Mouse (Mus musculus): ENCODE measurements around the gene Sdhaf4. TPM values are rescaled to one million over a fixed set of nuclear protein-coding genes. Genes with fewer than 3 reads are reported as not detected.
"Not testable (repeated sequence)": the region's sequence is repeated elsewhere in the genome, so short reads cannot be mapped to it uniquely, and the experiment has no call there.

The Sdhaf4 gene
- polyA plus RNA-seq, 1 experiment from 2014 or later: 110 TPM

DNA sequence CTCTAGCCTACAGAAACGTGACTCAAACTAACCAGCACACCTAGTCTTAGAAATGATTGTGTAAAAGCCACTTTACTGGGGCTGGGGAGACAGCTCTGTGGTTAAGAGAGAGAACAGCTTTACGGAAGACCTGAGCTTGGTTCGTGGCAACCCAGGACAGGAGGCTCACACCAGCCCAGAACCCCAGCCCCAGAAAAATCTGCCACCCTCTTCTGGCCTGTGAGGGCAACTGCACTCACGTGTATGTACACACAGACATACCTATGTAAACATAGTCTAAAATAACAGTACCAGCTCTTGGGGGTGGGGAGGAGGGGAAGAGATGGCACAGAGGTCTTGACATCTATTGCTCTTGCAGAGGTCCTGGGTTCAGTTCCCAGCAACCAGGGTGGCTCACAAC is 10.0 kb downstream of the Sdhaf4 start:
- Histone ChIP-seq H3K27me3 (no peaks in the 10 kb centered on the region), H3K36me3 (replicated peaks) (peaks cover 29% of the 10 kb centered on the region), H3K4me1 (no peaks in the 10 kb centered on the region), H3K4me3 (replicated peaks) (no peak overlapping the region), H3K4me2 (no peak overlapping the region), H3K27ac (no peak overlapping the region), H3K9ac (no peak overlapping the region), H3K9me3 (no peaks in the 10 kb centered on the region)
- no peak for ATAC-seq (ENCODE audit: low FRiP score)
- 90% methylated on average over 4 of the region's 4 CpGs for WGBS

DNA sequence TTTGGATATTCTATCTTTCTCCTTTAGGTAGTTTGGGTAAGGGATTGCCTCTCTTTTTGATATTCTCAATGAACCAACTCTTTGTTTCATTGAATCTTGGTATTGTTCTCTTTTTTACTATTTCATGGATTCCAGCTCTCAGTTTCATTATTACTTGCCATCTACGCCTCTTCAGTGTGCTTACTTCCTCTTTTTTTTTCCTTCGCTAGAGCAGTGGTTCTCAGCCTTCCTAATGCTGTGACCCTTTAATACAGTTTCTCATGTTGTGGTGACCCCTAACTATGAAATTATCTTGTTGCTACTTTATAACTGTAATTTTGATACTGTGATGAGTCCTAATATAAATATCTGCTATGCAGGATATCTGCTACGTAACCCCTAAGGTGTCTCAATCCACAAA is 22.3 kb downstream of the Sdhaf4 start:
- Histone ChIP-seq H3K4me3 (replicated peaks) (no peak overlapping the region), H3K9me3 (no peaks in the 10 kb centered on the region), H3K36me3 (replicated peaks) (no peaks in the 10 kb centered on the region), H3K4me1 (no peaks in the 10 kb centered on the region), H3K9ac (no peak overlapping the region), H3K27me3 (no peaks in the 10 kb centered on the region), H3K4me2 (no peak overlapping the region), H3K27ac (no peak overlapping the region)
- WGBS: 91% methylated on average over 3 of the region's 3 CpGs
- no peak for ATAC-seq (ENCODE audit: low FRiP score)

DNA sequence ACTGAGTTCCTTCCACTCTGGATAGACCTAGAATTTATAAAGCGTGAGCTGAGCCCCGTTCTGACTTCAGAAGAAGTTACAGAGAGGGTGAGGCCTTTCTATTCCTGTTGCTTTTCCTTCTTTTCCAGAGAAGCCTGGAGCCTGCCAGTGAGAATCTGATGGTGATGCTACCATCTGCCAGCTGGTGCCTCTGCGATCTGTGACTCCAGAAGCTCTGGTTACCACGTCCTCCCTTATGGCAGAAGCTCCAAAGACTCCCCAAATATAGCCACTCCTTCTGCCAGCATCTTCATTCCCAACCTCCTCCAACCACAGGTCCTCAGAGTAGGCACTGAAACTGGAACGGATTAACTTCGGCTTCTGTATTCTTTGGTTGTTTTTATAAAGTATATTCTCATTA is 27.2 kb downstream of the Sdhaf4 start:
- Histone ChIP-seq H3K4me2 (no peak overlapping the region), H3K4me3 (replicated peaks) (no peak overlapping the region), H3K27ac (no peak overlapping the region), H3K36me3 (replicated peaks) (no peaks in the 10 kb centered on the region), H3K4me1 (no peaks in the 10 kb centered on the region; the same call in 1 of the 2 replicates), H3K27me3 (no peaks in the 10 kb centered on the region), H3K9me3 (no peaks in the 10 kb centered on the region), H3K9ac (no peak overlapping the region)
- no peak for ATAC-seq (ENCODE audit: low FRiP score)
- WGBS: 83% methylated on average over 6 of the region's 6 CpGs

DNA sequence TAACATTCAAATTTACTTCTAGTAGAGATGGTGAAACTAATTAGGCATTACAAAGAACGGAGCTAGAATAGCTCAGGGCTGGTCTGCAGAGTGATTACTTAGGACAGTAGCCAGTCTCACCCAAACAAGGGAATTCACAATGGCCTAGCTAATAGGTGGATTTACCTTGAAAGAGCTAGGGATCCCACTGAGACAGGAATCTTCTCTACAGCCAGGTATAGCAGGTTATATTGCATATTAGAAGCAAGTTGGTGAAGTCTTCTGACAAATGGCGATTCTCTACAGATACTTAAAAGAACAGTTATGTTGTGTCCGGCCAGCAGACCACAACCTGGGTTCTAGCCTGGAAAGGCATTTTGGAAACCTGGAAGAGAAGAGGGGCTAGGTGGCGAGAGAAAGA is 34.3 kb downstream of the Sdhaf4 start:
- ATAC-seq (ENCODE audit: low FRiP score); H3K9ac ChIP-seq; H3K27ac ChIP-seq; H3K9me3 ChIP-seq; H3K36me3 ChIP-seq (replicated peaks); H3K4me3 ChIP-seq (replicated peaks); H3K4me1 ChIP-seq; H3K27me3 ChIP-seq; H3K4me2 ChIP-seq: not testable (repeated sequence)
- WGBS: 86% methylated on average over 4 of the region's 4 CpGs

DNA sequence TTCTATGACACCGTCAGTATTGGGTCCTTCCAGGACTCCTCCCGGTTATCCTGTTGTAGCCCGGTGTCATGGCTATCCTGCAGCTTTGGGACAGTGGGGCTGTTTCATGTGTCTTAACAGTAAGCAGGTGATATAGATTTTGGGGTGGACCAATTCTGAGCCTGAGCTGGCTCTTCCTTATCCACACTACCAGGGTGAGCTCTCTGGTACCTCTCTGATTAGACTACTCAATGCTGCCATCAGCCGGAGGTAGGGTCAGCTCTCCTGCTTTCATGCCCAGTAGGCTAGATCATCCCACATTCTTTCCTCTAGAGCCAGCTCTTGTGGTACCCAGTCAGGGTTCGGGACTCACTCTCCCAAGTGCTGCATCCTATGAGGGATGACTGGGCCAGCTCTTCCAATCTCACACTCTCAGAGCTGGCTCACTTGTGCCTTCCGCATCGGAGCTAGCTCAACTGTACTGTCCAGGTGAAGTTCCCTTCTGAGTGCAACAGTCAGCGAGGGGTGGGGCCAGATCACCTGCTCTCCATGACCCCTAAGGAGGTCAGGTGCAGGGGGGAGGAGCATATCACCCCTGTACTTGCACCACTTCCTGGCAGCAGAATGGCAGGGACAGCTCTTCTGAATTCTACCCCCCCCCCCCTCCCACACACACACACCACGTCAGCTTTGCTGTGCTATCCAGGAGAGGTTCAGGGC is 37.3 kb downstream of the Sdhaf4 start:
- no peaks in the 10 kb centered on the region for H3K36me3 ChIP-seq (replicated peaks)
- ATAC-seq (ENCODE audit: low FRiP score): no peak
- WGBS: 87% methylated on average over 9 of the region's 9 CpGs
- H3K27me3 ChIP-seq: no peaks in the 10 kb centered on the region
- H3K27ac ChIP-seq: no peak overlapping the region
- no peaks in the 10 kb centered on the region for H3K9me3 ChIP-seq
- H3K4me3 ChIP-seq (replicated peaks): no peak overlapping the region
- no peak overlapping the region for H3K9ac ChIP-seq
- no peak overlapping the region for H3K4me2 ChIP-seq
- H3K4me1 ChIP-seq: no peaks in the 10 kb centered on the region

DNA sequence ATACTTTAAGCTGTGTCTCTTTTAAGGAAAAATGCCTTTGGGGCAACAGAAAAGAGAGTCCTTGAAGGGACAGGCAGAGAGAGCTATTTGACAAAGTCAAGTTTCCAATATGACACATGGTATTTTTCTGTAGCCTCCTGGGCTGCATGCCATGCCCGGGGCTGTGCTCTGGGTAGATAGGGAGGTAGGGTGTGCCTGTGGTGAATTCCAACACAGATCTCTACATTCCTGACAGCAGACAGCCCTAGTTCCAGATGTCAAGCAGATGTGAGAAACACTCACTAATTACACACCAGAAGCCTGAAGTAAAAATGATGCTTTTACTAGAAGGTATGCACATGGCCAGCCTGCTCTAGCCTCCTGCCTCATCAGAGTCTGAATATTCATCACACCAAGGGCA is 39.2 kb downstream of the Sdhaf4 start:
- H3K9me3 ChIP-seq: no peaks in the 10 kb centered on the region
- H3K27me3 ChIP-seq: no peaks in the 10 kb centered on the region
- H3K4me2 ChIP-seq: no peak overlapping the region
- ATAC-seq (ENCODE audit: low FRiP score): no peak
- H3K4me3 ChIP-seq (replicated peaks): no peak overlapping the region
- H3K4me1 ChIP-seq: no peaks in the 10 kb centered on the region
- no peaks in the 10 kb centered on the region for H3K36me3 ChIP-seq (replicated peaks)
- H3K9ac ChIP-seq: no peak overlapping the region
- no peak overlapping the region for H3K27ac ChIP-seq
- 77% methylated on average over 1 of the region's 1 CpGs for WGBS

DNA sequence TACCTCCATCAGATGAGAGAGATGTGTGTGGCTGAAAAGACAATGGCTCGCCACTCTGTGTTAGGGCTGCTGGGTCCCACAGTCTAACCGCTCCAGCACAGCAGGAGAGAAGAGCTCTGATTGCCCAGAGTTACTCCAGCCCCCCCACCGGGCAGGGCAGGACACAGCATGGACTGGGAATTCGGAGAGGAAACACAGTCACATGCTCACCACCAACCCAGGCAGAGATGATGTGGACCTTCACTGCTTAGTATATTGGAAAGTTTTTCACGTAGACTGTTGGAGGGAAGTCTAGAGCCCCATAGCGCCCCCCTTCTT is 46.1 kb downstream of the Sdhaf4 start:
- Histone ChIP-seq H3K36me3 (replicated peaks) (no peaks in the 10 kb centered on the region), H3K9me3 (no peaks in the 10 kb centered on the region), H3K27ac (no peak overlapping the region), H3K9ac (no peak overlapping the region), H3K4me2 (peak overlapping the region; percentile 29), H3K27me3 (no peaks in the 10 kb centered on the region), H3K4me3 (replicated peaks) (peak overlapping the region; percentile 10; the same call in 1 of the 2 replicates), H3K4me1 (0 out of 2 replicates have a peak, but pooled peaks cover 3% of the 10 kb centered on the region)
- no peak; the same call in 1 of the 2 replicates for ATAC-seq (ENCODE audit: low FRiP score)
- 13% methylated on average over 6 of the region's 6 CpGs for WGBS

DNA sequence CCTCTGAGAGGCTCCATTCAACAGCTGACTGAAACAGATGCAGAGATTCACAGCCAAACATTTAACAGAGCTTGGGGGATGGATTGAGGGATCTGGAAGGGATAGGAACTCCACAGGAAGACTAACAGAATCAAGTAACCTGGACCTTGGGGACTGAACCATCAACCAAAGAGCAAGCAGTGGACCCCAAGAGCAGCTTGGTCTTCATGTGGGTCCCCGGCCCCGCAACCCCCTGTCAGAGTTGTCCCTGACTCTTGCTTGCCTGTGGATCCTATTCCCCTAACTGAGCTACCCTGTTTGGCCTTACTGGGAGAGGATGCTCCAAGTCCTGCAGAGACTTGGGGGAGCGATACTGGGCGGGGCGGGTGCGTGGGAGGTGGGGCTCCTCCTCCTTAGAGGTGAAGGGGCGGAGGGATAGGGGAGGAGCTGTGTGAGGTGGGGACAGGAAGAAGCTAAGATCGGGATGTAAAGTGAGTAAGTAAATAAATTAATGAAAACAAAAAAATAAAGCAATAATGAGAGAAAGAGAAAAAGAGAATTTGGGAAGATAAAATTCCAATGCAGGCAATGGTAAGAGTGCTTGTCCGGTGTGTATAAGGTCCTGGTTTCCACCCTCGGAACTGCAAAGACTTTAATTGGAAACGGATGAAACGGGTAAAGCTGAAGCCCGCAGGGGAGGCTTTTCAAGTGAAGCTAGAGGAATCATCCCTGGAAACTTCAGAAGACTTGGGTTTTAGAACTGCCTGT is 46.6 kb downstream of the Sdhaf4 start:
- Histone ChIP-seq H3K4me2 (peak overlapping the region; percentile 29), H3K36me3 (replicated peaks) (no peaks in the 10 kb centered on the region), H3K4me3 (replicated peaks) (peak overlapping the region; percentile 10; the same call in 1 of the 2 replicates), H3K9me3 (no peaks in the 10 kb centered on the region), H3K27ac (no peak overlapping the region), H3K9ac (no peak overlapping the region), H3K27me3 (no peaks in the 10 kb centered on the region; the same call in 1 of the 2 replicates), H3K4me1 (0 out of 2 replicates have a peak, but pooled peaks cover 3% of the 10 kb centered on the region)
- ATAC-seq (ENCODE audit: low FRiP score): no peak
- 9% methylated on average over 13 of the region's 13 CpGs for WGBS

DNA sequence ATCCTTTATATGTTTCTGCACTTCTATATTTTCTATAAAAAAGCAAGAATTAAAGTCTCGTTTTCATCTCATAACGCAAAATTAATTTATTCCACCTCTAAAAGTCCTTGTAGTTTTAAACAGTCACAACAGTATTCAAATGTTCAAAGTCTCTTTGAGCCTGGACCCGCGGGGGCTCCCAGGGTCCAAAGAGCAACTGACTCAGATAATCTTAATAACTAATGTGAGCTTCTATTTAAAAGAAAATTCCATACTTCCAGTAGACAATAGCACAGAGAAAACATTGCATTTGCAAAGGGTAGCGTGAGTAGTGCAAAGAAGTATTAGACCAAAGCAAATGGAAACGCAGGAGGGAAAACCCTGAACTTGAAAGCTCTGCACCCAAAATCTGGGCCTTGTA is 47.4 kb downstream of the Sdhaf4 start:
- Histone ChIP-seq H3K27ac (no peak overlapping the region), H3K4me2 (no peak overlapping the region), H3K4me1 (0 out of 2 replicates have a peak, but pooled peaks cover 3% of the 10 kb centered on the region), H3K4me3 (replicated peaks) (no peak overlapping the region), H3K9ac (no peak overlapping the region), H3K27me3 (no peaks in the 10 kb centered on the region; the same call in 1 of the 2 replicates), H3K9me3 (no peaks in the 10 kb centered on the region), H3K36me3 (replicated peaks) (no peaks in the 10 kb centered on the region)
- ATAC-seq (ENCODE audit: low FRiP score): no peak
- 91% methylated on average over 6 of the region's 6 CpGs for WGBS

DNA sequence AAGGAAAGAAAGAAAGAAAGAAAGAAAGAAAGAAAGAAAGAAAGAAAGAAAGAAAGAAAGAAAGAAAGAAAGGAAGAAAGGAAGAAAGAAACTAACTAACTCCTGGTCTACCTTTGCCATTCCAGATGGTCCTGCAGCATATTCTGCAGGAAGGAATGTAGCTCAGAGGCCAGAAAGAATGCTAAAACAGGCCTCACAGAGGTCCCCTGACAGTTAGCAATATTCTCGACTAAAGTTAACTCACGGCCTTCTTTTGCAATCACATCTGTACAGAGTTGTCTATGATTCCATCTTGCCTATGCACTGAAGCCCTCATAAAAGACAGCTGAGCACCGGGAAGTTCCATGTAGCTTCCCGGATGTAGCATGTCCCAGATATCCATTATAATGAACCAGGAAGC is 49.9 kb downstream of the Sdhaf4 start:
- Histone ChIP-seq H3K4me2 (no peak overlapping the region), H3K27ac (no peak overlapping the region), H3K9me3 (no peaks in the 10 kb centered on the region), H3K4me1 (0 out of 2 replicates have a peak, but pooled peaks cover 3% of the 10 kb centered on the region), H3K36me3 (replicated peaks) (no peaks in the 10 kb centered on the region), H3K9ac (no peak overlapping the region), H3K27me3 (peaks cover 4% of the 10 kb centered on the region; the same call in 1 of the 2 replicates), H3K4me3 (replicated peaks) (no peak overlapping the region)
- 91% methylated on average over 4 of the region's 4 CpGs for WGBS
- ATAC-seq (ENCODE audit: low FRiP score): no peak

DNA sequence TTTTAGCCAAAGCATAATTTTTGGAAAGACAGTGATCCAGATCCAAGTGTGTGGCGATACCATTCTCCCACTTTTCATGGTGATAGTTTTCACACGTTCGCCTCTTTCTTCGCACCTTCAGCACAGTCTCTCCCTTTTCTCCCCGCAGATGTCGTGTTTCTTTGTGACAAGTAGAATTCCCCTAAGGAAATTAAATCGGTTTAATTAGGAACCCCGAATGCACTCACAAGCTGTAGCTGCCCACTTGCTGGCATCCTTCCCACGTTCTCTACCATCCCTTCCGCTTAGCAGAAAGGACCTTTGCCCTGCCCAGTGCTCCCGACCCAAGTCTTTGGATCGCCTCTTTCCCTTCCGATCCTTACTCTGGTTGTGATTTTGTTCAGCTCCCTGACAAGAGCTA is 51.5 kb downstream of the Sdhaf4 start:
- no peak overlapping the region for H3K27ac ChIP-seq
- H3K9ac ChIP-seq: no peak overlapping the region
- H3K4me2 ChIP-seq: no peak overlapping the region
- H3K4me3 ChIP-seq (replicated peaks): no peak overlapping the region
- no peaks in the 10 kb centered on the region for H3K9me3 ChIP-seq
- no peaks in the 10 kb centered on the region; the same call in 1 of the 2 replicates for H3K4me1 ChIP-seq
- WGBS: 73% methylated on average over 13 of the region's 13 CpGs
- ATAC-seq (ENCODE audit: low FRiP score): no peak
- peaks cover 6% of the 10 kb centered on the region; the same call in 1 of the 2 replicates for H3K27me3 ChIP-seq
- no peaks in the 10 kb centered on the region for H3K36me3 ChIP-seq (replicated peaks)

DNA sequence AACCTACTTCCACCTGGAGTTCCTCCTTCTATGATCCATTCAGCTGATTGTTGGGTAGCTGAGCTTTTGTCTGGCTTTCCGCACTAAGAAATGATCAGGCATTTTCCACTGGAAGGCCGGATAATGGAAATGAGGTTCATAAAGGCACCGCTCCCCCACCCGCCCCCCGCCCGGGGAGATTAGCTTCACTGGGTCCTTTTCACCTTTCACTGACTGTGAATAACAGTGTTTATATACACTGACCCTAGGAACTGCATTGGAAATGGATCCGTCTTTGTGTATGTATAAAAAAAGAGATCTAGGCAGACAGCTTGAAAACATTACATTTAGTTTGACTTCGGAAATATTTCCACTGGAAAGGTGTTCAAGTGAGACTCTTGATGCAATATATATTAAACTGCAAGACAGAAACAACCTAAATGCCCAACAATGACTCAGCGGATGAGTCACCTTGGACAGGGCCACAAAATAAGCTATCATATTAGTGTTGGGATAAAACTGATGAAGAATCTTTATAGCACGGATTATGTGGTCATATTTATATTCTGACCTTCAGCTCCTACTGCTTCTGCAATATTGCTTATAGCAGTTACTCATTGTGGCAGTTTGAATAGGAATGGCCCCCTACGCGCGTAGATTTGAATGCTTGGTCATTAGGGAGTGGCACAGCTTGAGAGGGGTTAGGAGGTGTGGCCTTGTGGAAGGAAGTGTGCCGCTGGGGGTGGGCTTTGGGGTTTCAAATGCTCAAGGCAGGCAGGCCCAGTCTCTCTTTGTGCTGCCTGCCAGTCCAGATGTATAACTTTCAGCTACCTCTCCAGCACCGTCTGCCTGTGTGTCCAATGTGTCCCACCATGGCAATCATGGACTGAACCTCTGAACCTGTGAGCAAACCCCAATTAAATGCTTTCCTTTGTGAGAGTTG is 56.4 kb downstream of the Sdhaf4 start:
- H3K4me1 ChIP-seq: peaks cover 7% of the 10 kb centered on the region
- no peaks in the 10 kb centered on the region for H3K36me3 ChIP-seq (replicated peaks)
- H3K9ac ChIP-seq: no peak overlapping the region
- WGBS: 40% methylated on average over 15 of the region's 15 CpGs
- no peak; the same call in 1 of the 2 replicates for ATAC-seq (ENCODE audit: low FRiP score)
- H3K27ac ChIP-seq: no peak overlapping the region
- no peak overlapping the region for H3K4me3 ChIP-seq (replicated peaks)
- no peaks in the 10 kb centered on the region for H3K9me3 ChIP-seq
- H3K27me3 ChIP-seq: peaks cover 11% of the 10 kb centered on the region; the same call in 1 of the 2 replicates
- H3K4me2 ChIP-seq: peak overlapping the region; percentile 25; the same call in 1 of the 2 replicates
